Mouse (Mus musculus) common myeloid progenitor, adult 5-6 weeks (primary cell): ENCODE results near the gene Oxt. TPM values are rescaled to one million over a fixed set of nuclear protein-coding genes. Genes with fewer than 3 reads are reported as not detected.
A peak's percentile ranks its signal among the peaks of the same experiment; 100 is the strongest.

ENCODE experiments used
- ATAC-seq: replicated peaks from 2 replicates; pipeline ENCODE4 v1.8.0; 2016; ENCODE audit warnings: low read depth, mild to moderate bottlenecking, moderate TSS enrichment, inconsistent platforms; ENCODE audit not compliant: poor library complexity, severe bottlenecking
- total RNA-seq: library from RNA; stranded (forward); fragments of 200-1000, 187-1606 nt; gene quantifications from 2 replicates; pipeline ENCODE4 v1.2.3, GENCODE M21; 2017

Gene Oxt
- total RNA-seq, 1 experiment from 2014 or later: not detected

DNA sequence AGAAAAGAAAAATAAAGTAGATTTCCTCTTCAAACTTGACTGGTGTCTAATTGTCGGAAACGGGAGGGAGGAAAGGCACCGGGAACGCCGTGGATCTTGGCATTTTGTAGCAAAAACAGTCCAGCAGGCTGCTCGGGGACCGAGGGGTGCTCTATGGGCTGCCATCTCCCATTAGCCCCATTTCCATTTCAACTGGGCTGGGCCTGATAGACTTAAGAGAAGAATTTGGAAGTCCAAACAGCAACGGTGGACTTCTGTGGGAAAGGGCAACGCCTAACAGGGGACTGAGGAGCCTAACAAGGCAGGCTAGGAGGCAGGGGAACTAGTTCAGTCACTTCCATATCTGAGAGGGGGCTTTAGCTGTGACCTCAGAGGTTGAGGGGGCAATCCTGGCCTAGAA lies 1.0 kb downstream of the Oxt start:
- no peak for ATAC-seq

DNA sequence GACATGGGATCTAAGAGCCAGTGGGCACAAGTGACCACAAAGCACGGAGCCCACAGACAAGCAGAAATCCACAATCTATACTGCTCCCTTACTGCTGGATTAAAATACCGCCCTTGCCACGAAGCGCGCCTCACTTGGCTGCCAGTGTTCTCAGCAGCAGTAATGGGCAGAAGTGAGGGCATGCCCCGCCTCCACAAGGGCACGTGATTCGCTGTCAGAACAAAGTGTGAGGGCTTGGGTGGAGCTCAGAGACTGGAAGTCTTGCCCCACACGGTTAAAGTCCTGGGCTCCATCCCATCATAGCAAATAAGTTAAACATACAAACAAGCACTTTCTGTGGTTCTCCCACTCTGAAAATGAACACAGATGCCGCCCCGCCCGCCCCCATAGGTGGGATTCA lies 1.7 kb downstream of the Oxt start:
- peak; percentile 53 for ATAC-seq

DNA sequence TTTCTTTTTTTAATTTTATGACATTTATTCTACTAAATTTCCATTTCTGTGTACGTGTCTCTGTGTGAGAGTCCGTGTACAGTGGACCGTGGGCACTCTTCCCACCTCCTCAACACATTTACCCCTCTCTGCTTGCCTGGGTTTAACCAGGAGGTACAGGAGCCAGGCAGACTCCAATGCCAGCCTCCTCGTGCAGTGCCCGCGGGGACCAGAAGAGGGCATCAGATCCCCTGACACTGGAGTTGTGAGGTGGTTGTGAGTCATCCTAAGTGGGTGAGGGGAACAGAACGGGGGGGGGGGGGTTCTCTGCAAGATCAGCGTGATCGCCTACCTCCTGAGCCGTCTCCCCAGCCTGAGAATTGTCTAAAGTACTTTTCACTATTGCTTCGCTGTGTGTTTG lies 2.2 kb downstream of the Oxt start:
- ATAC-seq: peak; percentile 50

DNA sequence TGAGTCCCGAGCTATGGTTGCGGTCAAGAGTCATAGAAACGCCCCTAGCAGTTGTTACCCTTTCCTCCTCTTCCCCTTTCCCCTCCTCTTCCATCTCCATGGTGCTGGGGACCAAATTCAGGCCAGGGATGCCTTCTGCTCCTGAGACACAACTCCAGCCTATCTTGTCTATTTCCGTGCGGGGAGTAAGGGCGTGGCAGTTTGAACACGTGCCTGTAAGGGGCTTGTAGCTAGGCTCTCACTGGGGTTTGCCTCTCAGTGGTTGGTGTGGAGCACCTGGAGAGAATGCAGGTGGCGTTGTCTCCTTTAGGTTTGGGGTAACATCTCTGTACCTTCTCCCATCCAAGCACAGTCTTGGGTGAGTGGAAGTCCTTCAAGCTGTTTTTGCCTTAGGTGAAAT lies 3.8 kb downstream of the Oxt start:
- ATAC-seq: peak; percentile 20; the same call in 1 of the 2 replicates

DNA sequence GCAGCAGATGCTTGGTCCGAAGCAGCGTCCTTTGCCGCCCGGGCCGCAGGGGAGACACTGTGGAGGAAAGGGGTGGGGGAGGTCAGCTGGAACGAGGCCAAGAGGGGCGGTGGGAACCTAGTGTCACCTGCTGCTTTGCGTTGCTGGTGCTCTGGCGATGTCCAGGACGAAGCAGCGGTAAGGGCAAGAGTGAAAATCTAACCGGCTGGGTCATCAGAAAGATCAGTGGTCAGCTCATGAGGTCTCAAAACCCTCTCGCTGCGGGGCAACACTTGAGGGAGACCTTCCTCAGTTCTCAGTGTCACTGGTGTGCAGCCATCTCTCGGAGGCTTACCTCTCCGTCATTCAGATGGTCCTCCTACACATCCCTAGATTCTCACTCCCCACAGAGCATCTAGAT lies 5.2 kb downstream of the Oxt start:
- no peak for ATAC-seq

DNA sequence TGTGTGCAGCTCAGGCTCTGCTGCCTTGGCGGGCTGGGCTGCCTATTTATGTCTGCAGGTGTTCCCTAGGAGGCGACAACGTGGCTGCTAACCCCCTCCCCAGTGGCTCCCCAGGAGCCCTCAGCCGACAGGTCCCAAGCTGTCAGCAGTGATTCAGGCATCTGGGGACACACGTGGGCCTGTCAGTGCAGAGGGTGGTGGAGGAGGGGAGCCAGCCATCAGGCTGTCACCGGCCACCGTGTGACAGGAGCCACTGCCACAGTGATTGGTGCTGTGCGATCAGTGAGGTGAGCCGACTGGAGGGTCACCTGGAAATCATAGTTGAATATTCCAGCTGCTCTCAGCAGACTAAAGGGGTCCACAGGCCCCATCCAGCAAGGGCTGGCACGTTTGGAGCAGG lies 6.6 kb downstream of the Oxt start, which contains the start of gene Avp:
Gene Avp (minus strand): TSS at position 3 of the 400 bp plus-strand sequence.
- no peak for ATAC-seq

DNA sequence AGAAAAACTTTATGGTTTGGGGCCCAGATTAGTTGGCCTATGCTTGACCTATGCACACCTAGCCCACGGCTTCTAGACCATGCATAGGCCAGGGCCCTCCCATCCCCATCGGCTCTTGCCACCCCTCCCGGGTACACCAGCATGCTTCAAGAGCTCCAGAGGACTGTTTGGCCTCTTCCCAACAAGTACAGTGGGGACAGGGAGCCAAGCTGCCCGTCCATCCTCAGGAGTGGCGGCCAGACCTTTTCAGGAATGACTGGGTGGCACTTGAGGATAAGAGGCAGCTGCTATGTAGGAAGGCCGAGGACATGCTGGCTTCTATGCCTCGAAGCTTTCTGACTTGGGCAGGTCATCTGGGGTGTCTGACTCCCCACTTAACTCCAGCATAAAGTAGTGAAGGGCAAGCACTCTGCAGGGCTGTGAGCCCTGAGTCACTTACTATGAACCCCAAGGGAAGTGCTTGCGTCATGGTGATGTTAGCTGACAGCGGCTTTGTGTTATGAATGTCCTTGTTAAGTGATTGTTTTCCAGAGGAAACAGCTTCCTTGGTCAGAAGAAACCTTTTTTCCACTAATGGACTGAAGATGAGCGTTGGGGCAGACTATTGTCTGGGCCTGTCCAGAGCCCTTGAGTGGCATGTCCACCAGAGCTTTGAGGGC lies 8.1 kb downstream of the Oxt start:
- ATAC-seq: no peak

DNA sequence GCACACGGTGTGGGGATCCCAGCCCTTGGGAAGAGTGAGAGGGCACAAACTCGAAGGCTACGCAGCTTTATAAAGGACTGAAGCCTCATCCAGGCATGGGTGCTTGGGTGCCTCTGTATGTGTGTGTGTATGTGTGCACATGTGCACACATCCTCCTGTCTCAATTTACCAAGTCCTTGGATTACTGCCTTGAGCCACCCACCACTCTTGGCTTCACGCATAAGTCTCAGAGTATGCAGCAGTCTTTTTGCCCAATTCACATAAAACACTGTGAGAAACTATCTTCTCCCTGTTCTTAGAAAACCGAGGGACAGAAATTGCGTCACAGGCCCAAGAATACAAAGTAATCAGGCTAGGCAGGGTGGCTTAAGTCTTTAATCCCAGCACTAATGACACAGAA lies 10.0 kb downstream of the Oxt start:
- no peak for ATAC-seq

DNA sequence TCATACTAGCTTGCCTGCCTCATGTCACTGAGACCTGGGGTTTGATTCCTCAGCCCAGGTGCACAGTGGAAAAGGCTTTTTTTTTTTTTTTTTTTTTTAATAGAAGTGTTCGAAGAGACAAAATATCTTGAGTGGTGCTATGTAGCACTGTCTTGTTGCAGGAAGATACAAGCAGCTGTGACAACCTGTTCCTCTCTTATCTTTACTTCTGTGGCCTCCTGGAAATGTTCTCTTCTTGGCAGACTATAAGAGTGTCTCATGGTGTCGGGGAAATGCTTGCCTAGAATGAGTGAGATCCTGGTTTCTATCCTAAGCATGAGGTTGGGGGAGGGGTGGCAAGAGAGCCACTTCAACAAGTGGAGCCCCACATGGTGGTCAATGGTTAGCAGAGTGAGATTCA lies 12.4 kb downstream of the Oxt start:
- 0 out of 2 replicates have a peak, but pooled peaks have one; percentile 4 for ATAC-seq

DNA sequence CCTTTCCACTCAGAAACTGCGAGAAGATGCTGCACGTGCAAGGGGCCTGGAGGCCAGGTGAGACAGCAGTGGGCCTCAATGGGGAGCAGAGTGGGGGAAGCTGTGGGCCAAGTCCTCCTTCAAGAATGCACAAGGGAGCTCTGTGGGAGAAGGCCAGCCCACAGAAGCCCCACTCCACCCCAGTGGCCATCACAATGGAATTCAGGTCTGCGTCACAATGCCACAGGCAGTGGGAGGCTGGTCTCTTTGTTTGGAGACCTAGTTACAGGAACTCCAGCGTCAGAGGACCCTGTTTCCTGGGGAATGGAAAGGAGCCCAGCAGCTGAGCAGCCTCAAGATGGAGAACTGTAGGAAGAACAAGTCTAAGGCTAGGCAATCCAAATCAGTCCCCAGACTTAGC lies 13.2 kb downstream of the Oxt start:
- no peak for ATAC-seq

DNA sequence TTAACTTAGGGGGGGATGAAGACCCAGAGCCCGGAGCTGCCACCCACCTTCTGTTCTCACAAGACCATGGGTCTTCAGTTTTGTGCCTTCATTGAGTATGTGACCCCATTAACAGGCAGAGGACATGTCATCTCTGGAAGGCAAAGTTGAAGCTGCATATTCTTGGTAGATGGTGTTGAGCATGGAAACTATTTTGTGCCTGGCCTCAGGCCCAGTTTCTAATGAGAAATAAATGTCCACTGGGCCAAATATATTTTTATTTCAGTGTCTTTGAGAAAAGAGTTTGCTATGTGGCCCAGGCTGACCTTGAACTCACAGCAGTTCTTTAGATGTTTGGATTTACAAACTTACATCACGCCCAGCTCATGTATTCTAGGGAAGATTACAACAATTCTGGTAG lies 13.8 kb downstream of the Oxt start:
- ATAC-seq: no peak

DNA sequence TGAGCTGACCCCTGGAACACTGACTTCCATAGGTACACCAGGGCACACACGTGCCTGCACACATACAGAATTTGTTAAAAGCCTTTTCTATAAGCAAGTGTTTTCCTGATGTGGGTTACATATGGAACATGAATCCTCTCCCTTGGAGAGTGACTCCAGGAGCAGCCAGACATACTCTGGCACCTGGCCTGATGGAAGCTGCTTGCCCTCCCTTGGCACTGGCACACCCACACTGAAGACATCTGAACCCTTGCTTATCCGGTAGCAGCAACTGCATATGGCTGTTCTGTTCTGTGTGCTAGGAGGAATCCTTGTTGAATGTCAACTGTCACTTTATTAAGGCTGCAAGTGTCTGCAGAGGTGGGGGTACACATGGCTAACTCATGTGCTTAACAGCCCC lies 15.0 kb downstream of the Oxt start:
- ATAC-seq: no peak

DNA sequence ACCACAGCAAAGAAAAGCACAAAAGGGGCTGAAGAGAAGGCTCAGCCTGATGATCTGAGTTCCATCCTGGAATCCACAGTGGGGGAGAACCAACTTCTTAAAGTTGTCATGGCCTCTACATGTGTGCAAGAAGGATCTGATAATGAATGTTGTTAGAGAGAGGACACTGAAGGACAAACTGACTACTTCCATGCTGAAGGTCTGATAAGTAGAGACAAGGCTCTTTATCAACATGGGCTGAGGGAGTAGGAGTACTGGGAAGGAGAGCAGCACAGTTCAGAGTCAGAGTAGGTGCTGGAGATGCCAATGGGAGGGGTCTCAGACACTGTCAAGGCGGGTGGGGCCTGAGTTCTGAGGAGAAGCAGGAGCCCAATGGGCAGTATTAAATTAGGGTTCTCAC lies 19.6 kb downstream of the Oxt start:
- ATAC-seq: no peak

DNA sequence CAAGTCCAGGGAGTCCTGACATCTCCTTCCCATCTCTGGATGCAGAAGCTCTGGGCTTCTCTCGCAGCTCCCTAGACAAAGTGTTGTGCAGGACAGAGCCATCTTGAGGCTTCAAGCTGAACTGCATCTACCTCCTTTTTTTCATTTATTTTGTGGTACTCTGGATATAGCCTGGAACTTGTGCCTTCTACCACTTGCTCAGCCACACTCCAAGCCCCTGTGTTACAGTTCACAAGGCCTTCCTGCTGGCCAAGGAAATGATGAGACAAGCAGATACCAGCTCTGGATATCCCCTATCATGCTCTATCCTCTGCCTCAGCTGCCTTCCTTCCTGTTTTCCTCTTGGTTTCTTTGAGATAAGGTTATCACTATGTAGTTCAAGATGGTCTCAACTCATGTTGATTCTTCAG lies 21.6 kb downstream of the Oxt start:
- ATAC-seq: peak; percentile 83

DNA sequence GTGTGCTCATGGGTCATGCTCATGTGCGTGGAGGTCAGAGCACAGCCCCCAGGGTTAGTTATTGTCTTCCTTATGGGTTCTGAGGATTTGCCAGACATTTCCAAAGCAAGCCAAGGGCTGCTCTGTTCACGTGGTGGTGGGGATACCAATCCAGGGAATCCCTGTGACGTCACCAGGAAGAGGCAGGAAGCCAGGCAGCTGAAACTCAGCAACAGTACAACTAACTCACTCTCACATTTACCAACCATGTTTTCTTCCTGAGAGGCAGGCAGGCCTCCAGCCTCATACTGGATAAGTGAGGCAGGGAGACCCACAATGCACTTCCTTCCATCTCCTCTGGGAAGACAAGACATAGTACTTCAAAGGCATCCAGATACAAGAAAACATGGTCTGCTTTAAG lies 22.4 kb downstream of the Oxt start:
- no peak for ATAC-seq

DNA sequence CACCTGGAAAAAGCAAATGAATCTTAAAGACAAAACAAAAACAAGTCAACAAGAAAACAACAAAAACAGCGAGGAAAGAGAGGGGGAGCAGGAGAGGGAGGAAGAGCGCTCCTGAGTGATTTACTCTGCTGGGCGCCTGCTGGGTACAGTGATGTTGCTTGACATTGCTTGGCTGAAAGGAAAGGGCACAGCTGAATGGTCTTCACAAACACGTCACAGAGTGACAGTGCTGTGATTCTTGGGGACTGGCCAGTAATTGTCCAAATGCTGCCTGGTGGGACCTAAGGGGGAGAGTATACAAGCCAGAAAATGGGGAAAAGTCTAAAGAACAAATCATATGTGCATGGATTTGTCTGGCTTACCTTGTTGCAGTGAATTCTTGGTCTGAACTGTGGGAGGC lies 26.2 kb downstream of the Oxt start:
- ATAC-seq: no peak

DNA sequence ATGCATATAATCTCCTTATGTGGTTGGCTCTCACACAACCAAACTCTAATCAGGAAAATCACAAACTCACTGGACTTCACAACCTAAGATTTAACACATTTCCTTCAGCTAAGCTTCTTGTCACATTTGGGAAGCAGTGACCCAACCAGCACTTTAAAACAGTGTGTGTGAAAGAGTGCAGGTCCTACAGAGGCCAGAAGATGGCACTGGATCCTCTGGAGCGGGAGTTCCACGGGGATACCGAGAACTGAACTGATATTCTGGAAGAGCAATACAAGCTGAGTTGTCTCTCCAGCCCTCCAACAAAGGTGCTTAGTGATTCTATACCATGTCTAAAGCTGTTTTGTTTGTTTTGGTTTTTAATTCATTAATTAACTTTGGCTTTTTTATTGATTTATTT lies 37.1 kb downstream of the Oxt start:
- 0 out of 2 replicates have a peak, but pooled peaks have one; percentile 36 for ATAC-seq

DNA sequence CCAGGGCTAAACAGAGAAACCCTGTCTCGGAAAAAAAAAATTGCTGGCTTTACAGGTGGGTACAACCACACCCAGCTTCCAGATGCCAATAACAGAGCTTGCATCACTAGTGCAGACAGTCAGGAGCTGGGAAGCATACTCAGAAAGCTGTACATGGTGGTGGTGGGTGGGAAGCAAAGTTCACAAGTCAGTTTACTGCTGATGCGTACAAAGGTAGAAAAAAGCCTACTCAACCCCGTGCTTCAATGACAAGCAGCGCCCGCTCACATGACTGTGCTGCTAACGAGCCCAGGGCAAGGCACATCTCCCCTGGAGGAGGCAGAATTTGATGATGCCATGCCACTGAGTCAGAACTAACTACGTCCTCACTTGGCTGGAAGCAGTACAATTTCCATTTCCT lies 43.0 kb downstream of the Oxt start:
- no peak for ATAC-seq

Other genes starting within 250 kb of the Oxt start
- 0.82 and 4.8 TPM in 2 replicates for gene Cpxm1, start 178.6 kb upstream of the Oxt start, total RNA-seq
- gene Gm28372, start 170.9 kb upstream of the Oxt start, total RNA-seq: not detected in 2 replicates
- not detected in 2 replicates for gene 1700020A23Rik, start 170.9 kb upstream of the Oxt start, total RNA-seq
- not detected in 2 replicates for gene Tmem239, start 169.7 kb upstream of the Oxt start, total RNA-seq
- 111 and 115 TPM in 2 replicates for gene Vps16, start 151.8 kb upstream of the Oxt start, total RNA-seq
- 9.0 and 14.7 TPM in 2 replicates for gene Pced1a, start 151.5 kb upstream of the Oxt start, total RNA-seq
- 88.0 and 117 TPM in 2 replicates for gene Ptpra, start 125.9 kb upstream of the Oxt start, total RNA-seq
- 52.1 and 53.8 TPM in 2 replicates for gene Mrps26, start 12.4 kb upstream of the Oxt start, total RNA-seq
- gene Avp, start 6.4 kb downstream of the Oxt start, total RNA-seq: not detected in 2 replicates
- gene Fastkd5, start 53.9 kb downstream of the Oxt start, total RNA-seq: 19.1 and 22.8 TPM in 2 replicates
- 6.3 and 7.3 TPM in 2 replicates for gene Ubox5, start 53.9 kb downstream of the Oxt start, total RNA-seq
- gene Lzts3, start 66.6 kb downstream of the Oxt start, total RNA-seq: 0.44 and 0.73 TPM in 2 replicates
- 87.6 and 107 TPM in 2 replicates for gene Ddrgk1, start 88.5 kb downstream of the Oxt start, total RNA-seq
- gene Itpa, start 91.4 kb downstream of the Oxt start, total RNA-seq: 69.0 and 86.0 TPM in 2 replicates
- gene Slc4a11, start 121.3 kb downstream of the Oxt start, total RNA-seq: not detected in 2 replicates